Mouse (Mus musculus): Measurements from ENCODE around the gene Ttc7b.

DNA sequence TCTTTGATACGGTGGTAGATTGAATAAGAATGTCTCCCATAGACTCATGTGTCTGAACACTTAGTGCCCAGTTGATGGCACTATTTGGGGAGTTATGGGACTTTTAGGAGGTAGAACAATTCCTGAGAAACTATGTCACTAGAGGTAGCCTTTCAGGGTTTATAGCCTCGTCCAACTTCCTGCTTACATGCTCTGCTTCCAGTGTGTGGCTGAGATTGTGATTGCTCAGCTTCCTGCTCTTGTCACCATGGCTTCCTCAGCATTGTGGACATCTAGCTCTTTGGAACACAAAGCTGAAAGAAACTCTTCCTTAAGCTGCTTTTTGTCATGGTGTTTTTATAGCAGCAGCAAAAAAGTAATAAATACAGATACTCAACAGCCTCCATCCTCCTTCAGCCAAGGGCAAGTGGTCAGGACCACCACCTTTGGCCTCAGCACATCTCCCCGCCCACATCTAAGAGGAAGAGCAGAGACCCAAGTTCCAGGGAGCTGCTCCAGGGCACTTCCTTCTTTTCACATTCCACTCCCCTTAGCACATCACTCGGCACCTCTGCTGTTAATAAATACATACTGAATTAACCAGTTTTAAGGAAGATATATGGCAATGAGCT is 81.4 kb downstream of the Ttc7b start:
- TF ChIP-seq CTCF (IDR thresholded peaks at IDR 0.05; ENCODE audit: borderline replicate concordance, extremely low read depth, insufficient read depth, insufficient read length) = no peak
- no peak for TF ChIP-seq POLR2A (IDR thresholded peaks at IDR 0.05; ENCODE audit: borderline replicate concordance, extremely low read depth, insufficient read depth, insufficient read length, poor library complexity, severe bottlenecking)

Data from brain, embryonic 14.5 days (tissue).